Mouse (Mus musculus) brain, embryonic 14.5 days (tissue): ENCODE measurements around the gene Zscan2. TPM values are rescaled to one million over a fixed set of nuclear protein-coding genes. Genes with fewer than 3 reads are reported as not detected.
A peak's percentile ranks its signal among the peaks of the same experiment; 100 is the strongest.

Source experiments
- DNase-seq: peaks from one replicate; pipeline ENCODE4 v3.0.0-alpha.2; 2011; ENCODE audit warnings: low read depth
- CTCF ChIP-seq: fragments of 200-500 bp; IDR thresholded peaks from 2 replicates; pipeline ENCODE4 v1.5.1; 2012; ENCODE audit warnings: inconsistent platforms, mild to moderate bottlenecking, moderate library complexity, borderline replicate concordance; ENCODE audit not compliant: insufficient read depth, insufficient read length; ENCODE audit errors: extremely low read depth
- POLR2A ChIP-seq: fragments of 200-500 bp; IDR thresholded peaks from 2 replicates; pipeline ENCODE4 v1.6.1; 2012; ENCODE audit warnings: mild to moderate bottlenecking, inconsistent platforms, borderline replicate concordance; ENCODE audit not compliant: poor library complexity, insufficient read depth, insufficient read length, severe bottlenecking; ENCODE audit errors: extremely low read depth
- polyA plus RNA-seq: library from polyadenylated mRNA; depleted of rRNA; stranded (reverse); fragments of >200 nt; gene quantifications from 2 replicates; pipeline ENCODE4 v1.2.3, GENCODE M21; 2012; rRNA removed

The Zscan2 gene
- polyA plus RNA-seq = 31.2 and 37.1 TPM in 2 replicates

DNA sequence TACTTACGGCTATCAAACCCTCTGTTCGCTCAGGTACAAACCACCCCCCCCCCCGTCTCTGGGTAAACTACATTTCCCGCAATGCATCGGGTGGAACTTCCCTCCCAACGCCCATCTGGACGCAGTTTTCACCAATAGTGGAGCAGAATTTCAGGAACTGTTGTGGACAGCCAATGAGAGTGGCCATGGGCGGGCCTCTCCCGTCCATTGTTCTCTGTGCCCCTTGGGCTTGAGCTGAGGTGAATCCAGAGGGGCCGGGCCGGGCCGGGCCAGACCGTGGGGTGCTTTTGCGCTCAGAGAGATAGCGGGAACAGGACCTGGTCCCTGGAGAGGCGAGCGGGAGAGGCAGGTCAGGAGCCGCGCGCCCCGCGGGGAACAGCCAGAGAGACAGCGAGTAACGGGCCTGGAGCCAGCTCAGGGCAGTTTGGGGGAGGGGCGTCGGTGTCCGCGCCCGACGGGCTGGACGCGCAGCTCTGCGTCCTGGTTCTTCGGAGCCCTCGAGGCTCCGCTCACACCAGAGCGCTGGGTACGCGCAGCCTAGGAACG is at the start of gene Zscan2:
Gene Zscan2, plus strand, starts transcription at position 192 of the 546 bp plus-strand sequence.
- peak; percentile 99 for DNase-seq
- TF ChIP-seq POLR2A (peak; percentile 54; the same call in 1 of the 2 replicates), CTCF (no peak)

DNA sequence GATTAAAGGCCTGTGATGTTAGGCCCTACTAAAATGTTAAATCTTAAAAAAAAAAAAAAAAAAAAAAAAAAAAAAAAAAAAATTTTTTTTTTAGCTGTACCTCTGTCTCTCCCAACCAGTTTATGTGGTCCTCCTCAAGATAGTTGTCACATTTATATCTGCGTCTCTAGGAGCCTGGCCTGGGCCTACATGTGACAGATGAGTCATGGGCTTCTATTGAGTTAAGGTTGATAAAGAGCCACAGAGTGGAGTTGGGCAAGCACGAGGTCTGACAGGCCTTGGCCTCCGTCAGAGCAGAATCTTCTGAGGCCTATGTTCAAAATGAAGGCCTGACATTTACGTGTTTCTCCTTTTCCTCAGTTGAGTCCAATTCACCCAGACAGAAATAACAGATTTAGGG is 47.3 kb upstream of the Zscan2 start:
- no peak for DNase-seq
- TF ChIP-seq POLR2A = no peak
- TF ChIP-seq CTCF = no peak

DNA sequence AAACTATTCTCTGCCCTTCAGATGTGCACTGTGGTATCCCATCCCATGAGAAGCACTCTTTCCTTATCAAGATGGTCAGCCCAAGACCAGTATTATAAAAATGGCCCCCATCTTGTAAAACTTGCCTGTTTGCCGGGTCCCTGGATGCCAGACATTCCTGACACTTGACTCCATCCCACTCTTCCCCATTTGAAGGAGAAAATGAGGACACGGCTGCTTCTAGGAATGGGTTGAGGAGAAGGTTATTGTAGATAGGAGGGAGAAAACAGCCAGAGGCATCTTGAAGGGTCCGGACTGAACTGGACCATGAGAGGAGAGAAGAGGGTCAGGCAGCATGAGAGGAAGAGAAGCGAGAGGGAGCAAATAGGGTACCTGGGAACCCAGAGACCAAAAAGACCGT is 44.1 kb upstream of the Zscan2 start:
- DNase-seq = no peak
- no peak for TF ChIP-seq CTCF
- no peak for TF ChIP-seq POLR2A

DNA sequence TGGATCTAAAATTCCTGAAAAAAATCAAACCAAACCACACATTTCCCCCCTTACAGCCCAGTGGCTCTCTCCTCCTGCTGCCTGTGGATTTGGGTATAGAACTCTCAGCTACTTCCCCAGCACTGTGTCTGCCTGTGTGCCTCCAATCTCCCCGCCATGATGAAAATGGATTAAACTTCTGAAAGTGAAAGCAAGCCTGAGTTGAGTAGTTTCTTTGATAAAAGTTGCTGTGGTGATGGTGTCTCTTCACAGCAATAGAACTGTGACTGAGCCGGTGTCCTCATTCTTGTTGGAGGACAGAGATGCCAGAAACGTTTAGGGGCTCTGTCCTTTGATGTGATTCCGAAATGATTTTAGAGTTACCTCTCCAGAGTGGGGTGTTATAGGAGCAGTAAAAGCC is 39.9 kb upstream of the Zscan2 start:
- TF ChIP-seq POLR2A = no peak
- no peak for TF ChIP-seq CTCF
- no peak for DNase-seq

DNA sequence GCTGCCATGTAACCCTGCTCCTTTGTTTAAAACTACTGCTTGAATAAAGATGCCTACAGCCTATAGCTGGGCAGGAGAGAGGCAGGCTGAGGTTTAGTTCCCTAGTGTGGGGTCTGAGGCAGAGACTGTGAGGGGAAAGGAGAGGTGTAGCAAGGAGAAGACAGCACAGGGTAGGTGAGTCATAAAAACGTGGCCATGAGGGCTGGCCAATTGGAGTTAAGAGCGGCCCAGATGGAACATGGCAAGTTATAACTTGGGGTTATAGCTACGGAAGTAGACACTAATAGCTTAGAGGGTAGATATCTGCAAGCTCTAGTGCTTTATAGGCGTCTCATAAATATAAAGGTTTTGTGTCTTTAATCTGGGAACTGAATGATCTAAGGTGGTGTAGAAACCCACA is 37.5 kb upstream of the Zscan2 start:
- no peak for DNase-seq
- TF ChIP-seq CTCF = no peak
- TF ChIP-seq POLR2A = no peak

DNA sequence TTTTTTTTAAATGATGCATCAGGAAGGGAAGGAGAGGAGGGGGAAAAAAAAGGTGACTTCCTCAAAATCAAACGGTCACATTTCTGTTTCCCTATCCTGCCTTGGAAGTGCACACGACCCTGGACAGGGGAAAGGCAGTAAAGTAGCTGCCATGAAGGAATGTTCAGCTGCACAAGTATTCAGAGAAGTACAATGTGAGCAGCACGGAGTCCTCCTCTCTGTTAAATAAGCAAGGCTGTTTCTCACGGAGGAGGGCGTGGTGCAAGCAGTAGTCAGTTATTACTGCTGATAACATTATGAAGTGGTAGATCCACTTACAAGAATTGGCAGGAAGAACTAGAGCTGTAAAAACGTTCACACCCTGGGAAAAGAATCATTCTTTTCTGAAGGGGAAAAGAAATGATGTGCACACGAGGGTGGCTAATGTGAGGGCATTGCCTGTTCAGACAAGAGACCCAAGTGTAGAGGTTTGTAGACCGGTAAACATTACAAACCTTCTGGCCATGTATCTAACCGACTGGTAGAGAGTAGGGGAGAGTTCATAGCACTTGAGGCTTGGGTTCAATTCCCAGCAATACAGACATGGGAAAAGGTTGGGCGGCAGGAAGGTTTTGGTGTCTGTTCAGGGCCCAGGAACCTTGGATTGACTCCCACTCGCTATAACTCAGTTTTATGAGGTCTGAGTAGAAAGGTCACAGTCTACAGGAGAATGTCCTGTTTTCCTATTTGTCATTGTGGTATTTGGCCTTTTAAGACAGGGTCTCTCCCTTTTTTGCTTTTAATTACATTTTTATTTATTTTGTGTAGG is 36.6 kb upstream of the Zscan2 start:
- TF ChIP-seq POLR2A (no peak), CTCF (no peak)
- no peak for DNase-seq

DNA sequence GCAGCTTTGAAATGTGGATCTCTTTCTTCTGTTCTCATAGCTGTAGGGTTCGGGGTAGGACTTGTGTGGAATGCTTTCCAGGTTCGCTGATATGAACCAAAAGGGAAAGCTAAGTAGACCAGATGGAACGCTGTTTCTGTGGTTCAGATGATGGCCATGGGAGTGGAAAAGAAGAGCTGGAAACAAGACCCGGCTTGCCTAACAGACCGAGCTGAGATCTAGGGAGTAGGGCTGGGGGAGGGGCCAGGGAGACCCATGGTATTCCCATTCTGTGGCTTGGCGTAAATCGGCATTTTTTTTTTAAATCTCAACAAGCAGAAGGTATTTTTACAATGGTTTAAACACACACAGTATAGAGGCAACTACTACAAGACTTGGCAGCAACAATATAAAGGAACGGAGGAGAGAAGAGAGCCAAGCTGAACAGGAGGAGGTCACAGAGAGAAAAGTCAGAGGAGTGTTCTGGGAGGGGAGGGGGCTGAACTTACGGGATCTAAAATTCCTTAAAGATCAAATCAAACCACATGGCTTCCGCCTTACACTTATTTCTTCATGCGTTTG is 34.8 kb upstream of the Zscan2 start, which contains the start of gene Iqgap1:
Gene Iqgap1, minus strand, starts transcription at position 132 of the 561 bp plus-strand sequence.
- TF ChIP-seq CTCF (no peak), POLR2A (no peak)
- DNase-seq = no peak

DNA sequence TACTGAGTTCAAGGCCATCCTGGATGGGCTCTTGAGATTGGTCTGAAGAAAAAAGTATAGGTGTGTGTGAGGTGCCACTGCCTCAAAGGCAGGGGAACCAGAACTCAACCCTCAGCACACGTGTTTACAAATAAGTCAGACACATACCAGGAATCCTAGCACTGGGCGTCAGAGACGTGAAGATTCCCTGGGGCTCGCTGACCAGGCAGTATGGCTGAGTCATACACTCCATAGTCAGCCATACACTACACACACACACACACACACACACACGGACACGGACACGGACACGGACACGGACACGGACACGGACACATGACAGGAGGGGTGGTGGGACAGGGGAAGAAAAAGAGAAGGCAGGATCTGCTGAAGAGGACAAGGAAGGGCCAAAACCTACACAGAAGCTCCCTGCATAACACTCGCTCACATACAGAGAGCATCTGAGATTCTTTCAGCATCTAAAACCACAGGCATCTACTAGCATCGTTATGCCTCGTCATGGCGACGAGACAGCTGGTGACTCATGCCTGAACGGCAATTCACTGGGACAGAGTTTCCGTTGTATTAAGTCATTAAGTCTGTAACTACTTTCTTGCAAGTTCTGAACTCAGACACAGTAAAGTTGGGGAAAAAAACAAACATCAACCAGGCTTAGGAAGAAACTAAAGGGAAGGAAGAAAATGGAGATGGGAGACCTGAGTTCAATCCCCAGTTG is 32.4 kb upstream of the Zscan2 start:
- TF ChIP-seq POLR2A (no peak), CTCF (no peak)
- peak; percentile 19 for DNase-seq

DNA sequence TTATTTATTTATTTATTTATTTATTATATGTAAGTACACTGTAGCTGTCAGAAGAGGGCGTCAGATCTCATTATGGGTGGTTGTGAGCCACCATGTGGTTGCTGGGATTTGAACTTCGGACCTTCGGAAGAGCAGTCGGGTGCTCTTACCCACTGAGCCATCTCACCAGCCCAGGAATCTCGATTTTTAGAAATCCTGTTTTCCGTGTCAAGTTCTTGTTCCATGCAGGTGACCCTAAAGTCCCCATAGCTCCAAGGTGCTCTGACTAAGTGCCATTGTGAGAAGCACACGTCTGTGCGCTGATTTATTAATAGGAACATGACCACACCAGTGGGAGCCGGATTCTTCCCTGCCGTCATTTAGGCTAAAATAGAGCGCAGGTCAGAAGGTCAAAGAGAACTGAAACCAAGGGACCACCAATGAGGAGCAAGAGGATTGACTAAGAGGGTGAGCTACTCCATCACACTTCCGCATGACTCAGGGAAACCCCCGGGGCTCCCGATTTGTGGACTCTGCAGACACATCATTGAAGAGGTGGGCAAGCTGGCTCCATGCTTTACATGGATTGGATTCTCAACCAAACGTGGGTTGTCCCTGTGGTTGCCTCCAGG is 30.4 kb upstream of the Zscan2 start:
- DNase-seq = peak; percentile 1
- TF ChIP-seq CTCF = no peak
- no peak for TF ChIP-seq POLR2A

DNA sequence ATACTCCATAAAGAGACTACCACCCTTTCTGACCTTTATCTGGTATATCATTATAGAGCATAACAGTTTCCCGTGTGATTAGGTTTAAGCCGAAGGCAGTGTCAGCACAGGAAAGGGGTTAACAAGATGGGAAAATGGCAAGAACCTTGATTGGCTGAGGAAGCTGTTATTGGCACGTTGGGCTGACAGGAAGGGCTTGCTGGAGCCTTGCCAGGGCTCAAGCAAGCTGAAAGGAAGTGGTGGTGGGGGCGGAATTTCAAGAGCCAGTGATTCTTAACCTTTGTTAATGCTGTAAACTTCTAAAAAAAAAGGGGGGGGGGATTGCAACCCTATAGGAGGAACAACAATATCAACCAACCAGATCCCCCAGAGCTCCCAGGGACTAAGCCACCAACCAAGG is 28.5 kb upstream of the Zscan2 start:
- DNase-seq = peak; percentile 66
- no peak for TF ChIP-seq POLR2A
- no peak for TF ChIP-seq CTCF

DNA sequence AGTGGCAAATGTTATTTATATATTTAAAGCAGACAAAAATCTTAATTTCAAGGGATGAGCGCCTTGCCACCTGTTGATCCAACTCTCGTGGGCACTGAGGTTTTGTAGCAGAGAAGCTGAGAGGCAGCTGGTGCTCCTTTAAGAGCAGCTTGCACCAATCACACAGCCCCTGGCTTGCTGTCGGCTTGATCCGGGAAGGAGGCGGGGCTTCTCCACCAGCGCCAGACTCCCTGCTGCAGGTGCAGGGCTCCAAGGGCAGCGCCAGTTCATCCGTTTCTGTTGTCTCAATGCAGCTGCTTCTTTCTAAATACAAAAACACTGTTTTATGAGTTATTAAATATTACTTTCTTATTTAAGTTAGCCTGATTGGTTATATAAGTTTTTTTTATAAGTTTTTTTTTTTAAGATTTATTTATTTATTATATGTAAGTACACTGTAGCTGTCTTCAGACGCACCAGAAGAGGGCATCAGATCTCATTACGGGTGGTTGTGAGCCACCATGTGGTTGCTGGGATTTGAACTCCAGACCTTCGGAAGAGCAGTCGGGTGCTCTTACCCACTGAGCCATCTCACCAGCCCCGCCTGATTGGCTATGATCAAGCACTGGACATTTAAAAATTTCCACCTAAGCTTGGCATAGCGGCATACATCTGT is 27.6 kb upstream of the Zscan2 start:
- DNase-seq = peak; percentile 90
